Mouse (Mus musculus) left cerebral cortex, postnatal 10 days (tissue): ENCODE results near the gene Mixl1. TPM values are rescaled to one million over a fixed set of nuclear protein-coding genes. Genes with fewer than 3 reads are reported as not detected.

Experiments used
- total RNA-seq, 2 experiments: library from RNA; stranded (reverse); gene quantifications; 2 replicates each; pipeline ENCODE4 v1.2.3; 2021

The Mixl1 gene
- total RNA-seq, 2 experiments from 2014 or later = not detected

Other genes starting within 250 kb of the Mixl1 start
- 100 to 1,000 TPM; 131 to 139 TPM for gene Stum, start 213.5 kb downstream of the Mixl1 start, total RNA-seq
- 100 to 1,000 TPM; 102 to 104 TPM for gene Parp1, start 128.1 kb downstream of the Mixl1 start, total RNA-seq
- gene Lin9, start 55.9 kb downstream of the Mixl1 start, total RNA-seq = 1 to 10 TPM; 4.3 to 4.7 TPM
- gene Acbd3, start 29.0 kb upstream of the Mixl1 start, total RNA-seq = 10 to 100 TPM; 31.8 to 32.2 TPM
- gene H3f3a, start 116.9 kb upstream of the Mixl1 start, total RNA-seq = 100 to 1,000 TPM; 442 to 467 TPM
- 10 to 100 TPM; 20.1 to 21.1 TPM for gene Sde2, start 154.1 kb upstream of the Mixl1 start, total RNA-seq
- gene Lefty2, start 196.1 kb upstream of the Mixl1 start, total RNA-seq = 10 to 100 TPM; 10.9 to 12.4 TPM
- 10 to 100 TPM; 25.3 to 27.8 TPM for gene Pycr2, start 207.3 kb upstream of the Mixl1 start, total RNA-seq
- gene Lefty1, start 238.0 kb upstream of the Mixl1 start, total RNA-seq = 1 to 10 TPM; 1.5 to 2.6 TPM
- 1 to 10 TPM; 4.2 to 5.3 TPM for gene Tmem63a, start 245.3 kb upstream of the Mixl1 start, total RNA-seq